Mouse (Mus musculus): Measurements from ENCODE around the gene Slc1a6. TPM values are rescaled to one million over a fixed set of nuclear protein-coding genes. Genes with fewer than 3 reads are reported as not detected.

Gene Slc1a6
- total RNA-seq, 1 experiment from 2014 or later = not detected

- ATAC-seq (replicated peaks in 1 of 2; ENCODE audit: insufficient read depth in 1 of 2, low FRiP score in 2 of 2, low TSS enrichment in 1 of 2, low read depth in 1 of 2, poor library complexity in 2 of 2, severe bottlenecking in 2 of 2) = no peak
These were observed 71.8 kb downstream of the Slc1a6 start, which contains the start of gene Olfr1356 for GRCm38 (mm10) chr10:78852066-78852465. Gene Olfr1356, minus strand, starts transcription at chr10:78852166.

Other genes with a start within 250 kb of the Slc1a6 start
- 14.7 and 19.3 TPM in 2 replicates for gene Ilvbl, start 206.2 kb upstream of the Slc1a6 start, total RNA-seq (2017)
- gene Syde1, start 188.5 kb upstream of the Slc1a6 start, total RNA-seq (2017) = 4.9 and 6.8 TPM in 2 replicates
- gene Olfr1357, start 162.4 kb upstream of the Slc1a6 start, total RNA-seq (2017) = not detected in 2 replicates
- not detected in 2 replicates for gene Casp14, start 62.2 kb upstream of the Slc1a6 start, total RNA-seq (2017)
- not detected in 2 replicates for gene Ccdc105, start 27.4 kb upstream of the Slc1a6 start, total RNA-seq (2017)
- not detected in 2 replicates for gene Olfr1356, start 71.7 kb downstream of the Slc1a6 start, total RNA-seq (2017)
- gene Olfr1355, start 95.0 kb downstream of the Slc1a6 start, total RNA-seq (2017) = not detected in 2 replicates
- not detected in 2 replicates for gene Olfr1354, start 132.7 kb downstream of the Slc1a6 start, total RNA-seq (2017)
- not detected in 2 replicates for gene Olfr8, start 170.1 kb downstream of the Slc1a6 start, total RNA-seq (2017)
- not detected in 2 replicates for gene Olfr1353, start 182.8 kb downstream of the Slc1a6 start, total RNA-seq (2017)
- not detected in 2 replicates for gene Olfr1352, start 200.6 kb downstream of the Slc1a6 start, total RNA-seq (2017)
- gene Olfr1351, start 232.0 kb downstream of the Slc1a6 start, total RNA-seq (2017) = not detected in 2 replicates
- not detected in 2 replicates for gene Olfr57, start 248.2 kb downstream of the Slc1a6 start, total RNA-seq (2017)